Mouse (Mus musculus): Measurements from ENCODE around the gene Slc12a1.

GRCm38 (mm10) chr2:125214592-125214991, 62.3 kb downstream of the Slc12a1 start:
- TF ChIP-seq POLR2A (IDR thresholded peaks at IDR 0.05; ENCODE audit: insufficient read depth, low read depth, low read length), result no peak
- no peak for TF ChIP-seq CTCF (IDR thresholded peaks at IDR 0.05; ENCODE audit: insufficient read depth, low read depth, low read length)

All from olfactory bulb, adult 2 months (tissue).